Mouse (Mus musculus) kidney, postnatal 36 days (tissue): ENCODE measurements at regions not wholly inside any gene's neighbourhood (a gene's known extent, or its start where the extent isn't known, plus 50 kb on each side); places are given as distances from the start of the nearest gene placed in this dataset.
"Not testable (repeated sequence)": the region's sequence is repeated elsewhere in the genome, so short reads cannot be mapped to it uniquely, and the experiment has no call there.

ENCODE experiments used
- DNase-seq, 2 experiments: peaks; one replicate each; pipeline ENCODE4 v3.0.0; 2021 to 2022; ENCODE audit warnings: mixed read lengths in 2 of 2

DNA sequence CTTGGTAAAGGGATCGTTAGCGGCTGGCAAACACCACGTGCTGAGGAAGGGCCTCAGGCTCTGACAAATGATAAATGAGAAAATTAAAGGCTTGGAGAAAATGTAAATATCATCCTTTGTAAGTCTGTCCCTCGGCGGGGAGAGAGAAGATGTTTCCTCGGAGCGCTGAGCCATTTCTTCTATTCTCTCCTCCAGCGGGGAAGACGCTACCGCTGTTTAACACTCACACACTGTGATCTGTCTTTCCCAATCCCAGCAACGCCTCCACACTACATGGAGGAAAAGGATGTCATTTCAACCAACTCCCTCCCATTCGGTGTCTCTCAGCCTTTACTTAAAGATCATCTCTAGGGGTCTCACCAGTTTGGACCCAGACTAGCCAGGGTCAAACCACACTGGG lies 239.0 kb downstream of the Prex1 start:
- no peak for DNase-seq

- no peak for DNase-seq
Observed at GRCm38 (mm10) chr2:166471257-166471753, 242.3 kb downstream of the Prex1 start.

- no peak for DNase-seq
Observed at GRCm38 (mm10) chr2:166469046-166469593, 244.5 kb downstream of the Prex1 start.

- peak in 1 of 2 experiments; percentile 24 for DNase-seq
Observed at GRCm38 (mm10) chr2:166467137-166467536, 246.5 kb downstream of the Prex1 start.

GRCm38 (mm10) chr2:166465531-166465930 lies 248.1 kb downstream of the Prex1 start:
- peak; percentile 67 to 69 for DNase-seq

DNA sequence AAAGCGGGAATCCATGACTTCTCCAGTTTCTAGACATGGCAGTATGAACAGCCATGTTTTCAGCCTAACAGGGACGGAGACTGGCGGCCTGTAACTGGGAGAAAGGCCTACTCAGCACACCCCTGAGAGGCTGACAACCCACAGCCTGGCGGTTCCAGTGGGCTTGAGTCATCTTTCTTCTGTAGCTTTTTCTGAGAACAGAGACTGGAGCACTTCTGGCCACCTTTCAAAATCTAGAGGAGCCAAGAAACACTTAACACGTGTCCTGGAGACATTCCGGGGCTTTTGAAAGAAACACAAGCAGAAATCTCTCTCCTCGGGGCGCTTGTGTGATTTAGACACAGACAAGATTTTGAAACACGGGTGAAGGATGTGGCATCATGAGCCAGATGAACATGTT lies 250.1 kb downstream of the Prex1 start:
- DNase-seq, result peak in 1 of 2 experiments; percentile 19

GRCm38 (mm10) chr2:166461956-166462355 lies 251.7 kb downstream of the Prex1 start:
- DNase-seq, result no peak

GRCm38 (mm10) chr2:166461103-166461502 lies 252.5 kb downstream of the Prex1 start:
- no peak for DNase-seq

DNA sequence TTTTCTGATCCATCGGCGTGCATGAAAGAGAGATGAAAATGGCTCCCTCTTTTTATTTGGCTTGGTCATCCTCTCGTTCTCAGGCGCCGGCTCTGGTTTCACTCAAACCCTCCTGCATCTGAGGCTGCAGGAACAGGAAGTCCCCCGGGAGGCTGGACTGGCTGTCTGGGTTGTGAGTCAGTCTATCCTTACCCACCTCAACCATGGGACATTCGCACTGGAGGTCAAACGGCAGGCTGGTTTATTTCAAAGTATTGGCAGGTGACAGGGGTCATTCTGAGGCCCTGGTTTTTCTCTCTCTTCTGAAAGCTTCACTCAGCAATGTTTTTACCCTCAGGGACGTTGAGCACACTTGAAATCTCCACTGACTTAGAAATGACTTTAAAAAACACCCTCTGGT lies 253.7 kb downstream of the Prex1 start:
- DNase-seq, result peak in 1 of 2 experiments; percentile 8

GRCm38 (mm10) chr2:166458953-166459352 lies 254.7 kb downstream of the Prex1 start:
- DNase-seq, result no peak

- no peak for DNase-seq
Observed at GRCm38 (mm10) chr2:166457381-166458172, 256.1 kb downstream of the Prex1 start.

- not testable (repeated sequence) for DNase-seq
Observed at GRCm38 (mm10) chr2:166454160-166454888, 259.3 kb downstream of the Prex1 start.

- DNase-seq, result no peak
Observed at GRCm38 (mm10) chr2:166450964-166451363, 262.7 kb downstream of the Prex1 start.

DNA sequence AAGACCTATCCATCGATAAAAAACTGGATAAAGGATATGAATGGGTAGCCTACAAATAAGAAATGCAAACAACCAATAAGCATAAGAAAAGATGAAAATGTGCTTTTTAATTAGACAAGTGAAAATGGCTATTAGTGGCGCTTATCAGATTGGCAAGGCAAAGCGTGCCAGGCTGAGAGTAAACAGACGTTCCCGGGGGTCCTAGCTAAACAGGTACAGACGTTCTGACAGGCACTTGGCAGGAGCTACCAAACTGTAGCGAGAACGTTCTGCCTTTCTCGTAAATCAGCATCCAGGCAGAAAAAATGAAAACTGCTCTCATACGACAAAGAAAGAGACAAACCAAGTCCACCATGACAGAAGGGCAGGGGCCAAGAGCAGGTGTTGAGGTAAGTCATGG lies 263.3 kb downstream of the Prex1 start:
- no peak for DNase-seq

- DNase-seq, result peak in 1 of 2 experiments; percentile 17
Observed at GRCm38 (mm10) chr2:166448724-166449123, 264.9 kb downstream of the Prex1 start.

- peak; percentile 86 to 90 for DNase-seq
Observed at GRCm38 (mm10) chr2:166448161-166448560, 265.5 kb downstream of the Prex1 start.

- DNase-seq, result peak in 1 of 2 experiments; percentile 43
Observed at GRCm38 (mm10) chr2:166446536-166446935, 267.1 kb downstream of the Prex1 start.

- not testable (repeated sequence) for DNase-seq
Observed at GRCm38 (mm10) chr2:166445824-166446223, 267.8 kb downstream of the Prex1 start.

- DNase-seq, result no peak
Observed at GRCm38 (mm10) chr2:166442997-166443396, 270.6 kb downstream of the Prex1 start.

DNA sequence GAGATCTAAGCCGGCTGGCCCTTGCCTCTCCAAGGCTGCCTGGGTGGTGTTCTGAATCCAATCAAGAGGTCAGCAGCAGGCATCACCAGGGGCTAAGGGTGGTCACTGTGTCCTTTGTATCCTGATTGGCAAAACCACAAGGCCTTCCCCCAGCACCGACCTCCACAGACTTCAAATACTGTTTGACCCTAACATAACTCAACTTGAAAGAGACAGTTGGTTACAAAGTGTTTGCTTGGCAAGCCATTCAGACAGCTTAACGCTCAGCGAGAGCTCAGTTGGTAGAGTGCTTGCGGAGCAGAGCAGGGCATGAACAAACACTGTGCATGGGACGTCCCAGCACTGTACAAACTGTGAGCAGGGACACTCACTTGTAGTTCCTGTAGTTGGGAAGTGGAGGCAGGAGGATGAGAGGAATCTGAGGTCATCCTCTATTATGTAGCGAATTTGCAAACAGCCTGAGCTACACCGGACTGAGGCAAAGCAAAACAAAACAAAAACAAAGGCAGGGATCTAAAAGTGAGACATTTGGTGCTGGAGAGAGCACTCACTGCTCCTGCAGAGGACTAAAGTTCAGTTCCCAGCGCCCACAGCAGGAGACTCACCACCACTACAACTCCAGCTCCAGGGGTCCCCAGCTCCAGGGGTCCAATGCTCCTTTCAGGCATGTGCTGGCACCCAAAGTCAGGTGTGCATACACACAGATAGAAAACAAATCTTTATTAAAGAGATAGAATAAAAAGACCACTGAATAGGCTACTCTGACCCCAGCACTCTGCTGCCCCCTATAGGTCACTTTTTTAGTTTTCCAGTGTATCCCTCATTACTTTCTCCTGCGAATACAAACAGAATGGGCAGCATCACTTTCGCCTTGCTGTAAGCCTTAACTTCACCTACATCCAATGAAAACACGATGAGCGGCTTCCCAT lies 273.5 kb downstream of the Prex1 start:
- peak; percentile 56 to 70 for DNase-seq

GRCm38 (mm10) chr2:166438207-166438606 lies 275.4 kb downstream of the Prex1 start:
- DNase-seq, result no peak

- no peak for DNase-seq
Observed at GRCm38 (mm10) chr2:166434554-166434953, 279.1 kb downstream of the Prex1 start.
